Mouse (Mus musculus) large intestine, adult 2 months (tissue): ENCODE data around the gene Alpl. TPM values are rescaled to one million over a fixed set of nuclear protein-coding genes. Genes with fewer than 3 reads are reported as not detected.

ENCODE experiments used
- DNase-seq: peaks from one replicate; pipeline ENCODE4 v3.0.0-alpha.2; 2012; ENCODE audit warnings: low read depth, low spot score
- WGBS: fragments of 180-500 bp; shearing (Covaris S2); methylation state at CpG from one replicate; pipeline ENCODE4 v1.1.7; 2018; 5-methylcytosine and 5-hydroxymethylcytosine counted together
- polyA plus RNA-seq: library from polyadenylated mRNA; depleted of rRNA; stranded (reverse); fragments of >200 nt; gene quantifications from 2 replicates; pipeline ENCODE4 v1.2.3, GENCODE M21; 2012

Gene Alpl
- polyA plus RNA-seq, 1 experiment: 3.7 TPM

- 50% methylated on average over 2 of the region's 2 CpGs for WGBS
- DNase-seq: no peak
Measured at GRCm38 (mm10) chr4:137773369-137773899, 22.8 kb downstream of the Alpl start.

GRCm38 (mm10) chr4:137772438-137773056 lies 23.6 kb downstream of the Alpl start:
- DNase-seq: no peak
- 74% methylated on average over 16 of the region's 16 CpGs for WGBS

- 52% methylated on average over 3 of the region's 3 CpGs for WGBS
- DNase-seq: no peak
Measured at GRCm38 (mm10) chr4:137771749-137772148, 24.4 kb downstream of the Alpl start.

GRCm38 (mm10) chr4:137770901-137771612 lies 25.1 kb downstream of the Alpl start:
- WGBS: 53% methylated on average over 14 of the region's 14 CpGs
- no peak for DNase-seq

- no peak for DNase-seq
- WGBS: 39% methylated on average over 7 of the region's 7 CpGs
Measured at GRCm38 (mm10) chr4:137769635-137770034, 26.5 kb downstream of the Alpl start.

- 73% methylated on average over 6 of the region's 6 CpGs for WGBS
- DNase-seq: no peak
Measured at GRCm38 (mm10) chr4:137768831-137769230, 27.4 kb downstream of the Alpl start.

GRCm38 (mm10) chr4:137768381-137768780 lies 27.8 kb downstream of the Alpl start:
- no peak for DNase-seq
- WGBS: 88% methylated on average over 5 of the region's 5 CpGs

GRCm38 (mm10) chr4:137766365-137766764 lies 29.8 kb downstream of the Alpl start:
- DNase-seq: no peak
- WGBS: 31% methylated on average over 5 of the region's 5 CpGs

GRCm38 (mm10) chr4:137765554-137765971 lies 30.6 kb downstream of the Alpl start:
- no peak for DNase-seq
- 67% methylated on average over 7 of the region's 7 CpGs for WGBS

- 71% methylated on average over 3 of the region's 3 CpGs for WGBS
Measured at GRCm38 (mm10) chr4:137764621-137765020, 31.6 kb downstream of the Alpl start.

GRCm38 (mm10) chr4:137763920-137764495 lies 32.2 kb downstream of the Alpl start:
- WGBS: 48% methylated on average over 8 of the region's 8 CpGs
- no peak for DNase-seq

More at GRCm38 (mm10) chr4:137764621-137765020, 31.6 kb downstream of the Alpl start:
- no peak for DNase-seq

- 81% methylated on average over 9 of the region's 9 CpGs for WGBS
- DNase-seq: no peak
Measured at GRCm38 (mm10) chr4:137762886-137763285, 33.3 kb downstream of the Alpl start.

- WGBS: 74% methylated on average over 2 of the region's 2 CpGs
- no peak for DNase-seq
Measured at GRCm38 (mm10) chr4:137754446-137754845, 41.7 kb downstream of the Alpl start.

GRCm38 (mm10) chr4:137753199-137753598 lies 43.0 kb downstream of the Alpl start:
- no peak for DNase-seq
- 70% methylated on average over 7 of the region's 7 CpGs for whole genome bisulfite sequencing

- WGBS: 79% methylated on average over 15 of the region's 15 CpGs
- no peak for DNase-seq
Measured at GRCm38 (mm10) chr4:137752471-137752870, 43.7 kb downstream of the Alpl start.

- no peak for DNase-seq
- WGBS: 58% methylated on average over 9 of the region's 9 CpGs
Measured at GRCm38 (mm10) chr4:137751717-137752116, 44.5 kb downstream of the Alpl start.

GRCm38 (mm10) chr4:137751310-137751709 lies 44.9 kb downstream of the Alpl start:
- 52% methylated on average over 8 of the region's 8 CpGs for WGBS
- DNase-seq: no peak

- no peak for DNase-seq
- WGBS: 54% methylated on average over 9 of the region's 9 CpGs
Measured at GRCm38 (mm10) chr4:137750121-137750520, 46.1 kb downstream of the Alpl start.

- no peak for DNase-seq
- 71% methylated on average over 9 of the region's 9 CpGs for WGBS
Measured at GRCm38 (mm10) chr4:137749680-137750079, 46.5 kb downstream of the Alpl start.

GRCm38 (mm10) chr4:137748726-137749125 lies 47.5 kb downstream of the Alpl start:
- whole genome bisulfite sequencing: 53% methylated on average over 4 of the region's 4 CpGs
- no peak for DNase-seq

GRCm38 (mm10) chr4:137747590-137747989 lies 48.6 kb downstream of the Alpl start:
- WGBS: 53% methylated on average over 5 of the region's 5 CpGs
- DNase-seq: no peak
